Mouse (Mus musculus) cerebellum, postnatal 10 days (tissue): ENCODE results near the gene Fkbp1b.
"Not testable (repeated sequence)": the region's sequence is repeated elsewhere in the genome, so short reads cannot be mapped to it uniquely, and the experiment has no call there.

Experiments used
- DNase-seq, 2 experiments: peaks; one replicate each; pipeline ENCODE4 v3.0.0; 2021; ENCODE audit warnings: mixed read lengths in 2 of 2

The Fkbp1b gene

DNA sequence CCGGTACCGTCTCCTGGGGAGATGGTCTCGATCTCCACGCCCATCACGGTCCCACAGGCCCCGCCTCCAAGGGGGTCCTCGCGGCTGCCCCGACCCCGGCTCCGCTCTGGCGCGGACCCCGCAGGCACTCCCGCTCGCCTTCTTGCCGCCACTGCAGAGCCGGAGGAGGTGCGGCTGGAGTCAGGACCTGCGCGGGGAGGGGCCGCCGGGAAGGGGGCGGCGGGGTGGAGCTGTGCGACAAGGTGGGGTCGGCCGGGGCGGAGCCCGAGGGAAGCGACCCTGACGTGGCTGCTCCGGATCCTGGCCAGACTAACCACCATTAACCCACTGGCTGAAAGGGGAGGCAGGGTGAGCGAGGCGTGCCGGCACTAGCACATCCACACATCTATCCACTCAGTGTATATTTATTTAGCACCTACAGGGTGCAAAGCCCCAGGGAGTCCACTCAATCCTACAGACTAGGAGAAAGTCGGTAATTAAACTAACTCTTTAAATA is at the start of gene Fkbp1b:
Fkbp1b (minus strand) TSS at position 200 of the 496 bp plus-strand sequence.
- peak; percentile 82 to 89 for DNase-seq

DNA sequence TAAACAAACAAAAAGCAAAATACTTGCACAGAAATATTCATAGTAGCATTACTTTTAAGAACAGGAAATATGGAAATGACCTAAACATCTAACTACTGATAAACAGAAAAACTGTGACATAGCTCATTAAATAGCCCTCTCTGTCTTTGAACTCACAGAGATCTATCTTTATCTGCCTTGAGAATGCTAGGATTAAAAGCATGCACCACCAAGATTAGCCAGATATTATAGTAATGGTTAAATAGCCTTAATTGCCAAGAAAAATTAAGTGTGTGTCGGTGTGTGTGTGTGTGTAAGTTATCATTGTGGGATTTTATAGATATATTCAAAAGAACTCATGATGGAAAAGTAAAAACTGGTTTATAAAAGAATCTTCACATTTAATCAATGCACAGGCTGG is 48.5 kb upstream of the Fkbp1b start:
- no peak for DNase-seq

DNA sequence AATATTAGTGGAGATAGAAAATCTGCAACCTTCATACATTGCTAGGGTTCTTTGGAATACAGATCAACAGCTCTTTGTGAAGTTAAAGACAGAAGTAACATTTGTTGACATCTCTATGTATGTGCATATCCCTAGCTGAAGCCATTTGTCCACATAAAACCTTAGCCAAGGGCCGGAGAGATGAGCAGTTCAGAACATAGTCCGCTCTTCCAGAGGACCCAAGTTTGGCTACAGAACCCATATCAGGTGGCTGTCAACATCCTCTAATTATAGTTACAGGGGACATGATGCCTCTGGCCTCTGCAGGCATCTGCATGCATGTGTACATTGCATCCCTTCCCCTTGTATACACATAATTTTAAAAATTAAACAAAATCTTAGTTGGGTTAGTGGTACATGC is 47.9 kb upstream of the Fkbp1b start:
- DNase-seq: no peak

DNA sequence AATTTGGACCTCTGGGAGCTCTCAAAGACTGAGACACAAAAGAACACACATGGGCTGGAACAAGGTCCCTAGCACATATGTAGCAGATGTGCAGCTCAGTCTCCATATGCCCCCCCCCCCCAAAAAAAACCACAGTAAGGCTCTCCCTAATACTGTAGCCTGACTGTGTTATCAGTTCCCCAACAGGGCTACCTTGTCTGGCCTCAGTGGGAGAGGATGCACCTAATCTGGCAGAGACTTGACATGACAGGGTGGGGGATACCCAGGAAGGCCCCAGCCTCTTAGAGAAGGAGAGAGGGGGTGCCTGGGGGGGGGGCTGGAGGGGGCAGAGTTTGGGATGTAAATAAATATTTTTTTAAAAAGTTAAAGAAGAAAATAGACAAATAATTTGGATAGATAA is 47.3 kb upstream of the Fkbp1b start:
- DNase-seq: no peak

DNA sequence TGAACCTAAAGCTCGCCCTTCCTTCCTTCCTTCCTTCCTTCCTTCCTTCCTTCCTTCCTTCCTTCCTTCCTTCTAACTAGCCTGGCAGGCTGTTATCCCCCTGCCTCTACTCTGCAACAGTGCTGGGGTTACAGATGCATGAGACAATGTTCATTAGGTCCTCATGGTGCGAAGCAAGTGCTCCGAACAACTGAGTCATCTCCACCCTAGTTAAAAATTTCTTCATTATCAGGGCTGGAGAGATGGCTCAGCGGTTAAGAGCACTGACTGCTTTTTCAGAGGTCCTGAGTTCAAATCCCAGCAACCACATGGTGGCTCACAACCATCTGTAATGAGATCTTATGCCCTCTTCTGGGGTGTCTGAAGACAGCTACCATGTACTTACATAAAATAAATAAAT is 45.2 kb upstream of the Fkbp1b start:
- not testable (repeated sequence) for DNase-seq

DNA sequence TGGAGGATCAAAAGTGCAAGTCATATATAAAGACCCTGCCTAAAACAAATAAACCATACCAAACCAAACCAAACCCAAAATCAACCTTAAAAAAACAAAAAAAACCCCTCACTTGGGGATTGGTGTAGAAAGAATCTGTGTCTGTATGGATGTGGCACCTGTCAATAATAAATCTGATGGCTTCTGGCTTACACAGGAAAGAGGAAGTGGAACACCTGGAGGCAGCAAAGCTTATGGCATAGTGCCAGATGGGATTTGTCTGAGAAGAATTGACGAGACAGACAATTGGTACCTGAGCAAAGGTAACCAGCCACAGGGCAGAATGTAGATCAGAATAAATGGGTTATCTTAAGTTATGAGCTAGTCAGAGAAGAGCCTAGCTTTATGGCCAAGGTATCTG is 43.7 kb upstream of the Fkbp1b start:
- no peak for DNase-seq

DNA sequence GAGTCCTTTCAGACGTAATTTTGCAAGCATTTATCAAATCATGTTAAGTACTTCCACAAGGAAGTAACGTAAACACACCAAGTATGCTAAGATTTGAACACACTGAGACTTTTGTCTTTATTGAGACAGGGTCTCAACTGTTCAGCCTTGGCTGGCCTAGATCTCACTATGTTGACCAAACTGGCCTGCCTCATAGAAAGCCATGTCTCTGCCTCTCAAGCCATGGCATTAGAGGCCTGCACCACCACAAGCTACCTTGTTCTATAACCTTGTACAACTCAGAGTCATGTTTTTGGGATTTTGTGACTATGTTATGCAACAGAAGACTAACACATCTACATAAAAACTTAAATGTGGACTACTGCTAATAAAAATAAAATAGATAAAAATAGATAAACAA is 40.7 kb upstream of the Fkbp1b start:
- no peak for DNase-seq

DNA sequence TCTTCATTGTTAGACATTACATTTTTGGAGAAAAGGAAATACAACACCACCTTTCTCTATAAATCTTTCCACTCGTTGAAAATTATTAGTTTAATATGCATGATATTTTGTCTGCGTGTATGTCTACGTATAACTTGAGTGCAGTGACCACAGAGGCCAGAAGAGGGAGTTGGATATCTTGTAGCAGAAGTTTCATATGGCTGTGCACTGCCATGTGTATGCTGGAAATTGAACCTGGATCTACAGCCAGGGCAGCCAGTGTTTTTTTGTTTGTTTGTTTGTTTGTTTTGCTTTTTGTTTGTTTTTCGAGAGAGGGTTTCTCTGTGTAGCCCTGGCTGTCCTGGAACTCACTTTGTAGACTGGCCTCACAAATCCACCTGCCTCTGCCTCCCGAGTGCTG is 37.7 kb upstream of the Fkbp1b start:
- no peak for DNase-seq

DNA sequence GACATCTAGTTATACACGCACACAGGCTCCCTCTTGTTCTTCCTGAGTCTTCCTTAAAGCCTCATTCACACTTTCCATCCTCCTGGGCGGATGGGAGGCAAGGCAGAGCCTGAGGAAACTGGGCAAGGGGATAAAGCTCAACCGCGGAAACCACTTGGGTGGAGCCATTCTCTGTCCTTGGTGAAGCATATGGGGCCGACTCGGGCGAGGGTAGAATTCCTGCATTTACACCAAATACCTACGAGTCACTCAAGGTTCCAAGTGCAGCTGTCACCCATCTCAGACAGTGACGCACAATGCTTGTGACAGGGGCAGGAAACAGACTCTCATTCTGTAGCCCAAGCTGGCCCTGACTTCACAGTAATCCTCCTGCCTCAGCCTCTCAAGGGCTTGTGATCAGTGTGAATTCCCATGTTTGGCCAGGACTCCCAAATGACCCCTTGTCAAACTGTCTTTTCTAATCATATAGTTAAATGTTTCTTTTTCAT is 36.9 kb upstream of the Fkbp1b start:
- no peak for DNase-seq

DNA sequence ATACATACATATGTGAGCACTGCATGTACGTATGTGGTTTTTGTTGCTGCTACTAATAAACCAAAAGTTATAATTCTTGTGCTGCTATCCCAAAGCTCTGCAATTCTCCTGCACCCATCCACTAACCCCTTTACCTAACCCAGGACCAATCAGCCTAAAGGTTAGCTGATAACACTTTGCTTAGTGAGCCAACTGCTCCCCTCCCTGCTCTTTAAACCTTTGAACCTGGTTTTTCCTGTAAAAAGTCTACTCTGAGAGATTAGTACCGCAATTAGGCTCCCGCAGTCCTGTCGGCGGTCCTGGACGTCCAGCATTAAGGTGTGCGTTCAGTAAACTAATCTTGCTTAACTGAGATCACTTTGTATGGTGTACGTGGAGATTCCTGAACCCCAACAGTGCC is 34.2 kb upstream of the Fkbp1b start:
- DNase-seq: no peak

DNA sequence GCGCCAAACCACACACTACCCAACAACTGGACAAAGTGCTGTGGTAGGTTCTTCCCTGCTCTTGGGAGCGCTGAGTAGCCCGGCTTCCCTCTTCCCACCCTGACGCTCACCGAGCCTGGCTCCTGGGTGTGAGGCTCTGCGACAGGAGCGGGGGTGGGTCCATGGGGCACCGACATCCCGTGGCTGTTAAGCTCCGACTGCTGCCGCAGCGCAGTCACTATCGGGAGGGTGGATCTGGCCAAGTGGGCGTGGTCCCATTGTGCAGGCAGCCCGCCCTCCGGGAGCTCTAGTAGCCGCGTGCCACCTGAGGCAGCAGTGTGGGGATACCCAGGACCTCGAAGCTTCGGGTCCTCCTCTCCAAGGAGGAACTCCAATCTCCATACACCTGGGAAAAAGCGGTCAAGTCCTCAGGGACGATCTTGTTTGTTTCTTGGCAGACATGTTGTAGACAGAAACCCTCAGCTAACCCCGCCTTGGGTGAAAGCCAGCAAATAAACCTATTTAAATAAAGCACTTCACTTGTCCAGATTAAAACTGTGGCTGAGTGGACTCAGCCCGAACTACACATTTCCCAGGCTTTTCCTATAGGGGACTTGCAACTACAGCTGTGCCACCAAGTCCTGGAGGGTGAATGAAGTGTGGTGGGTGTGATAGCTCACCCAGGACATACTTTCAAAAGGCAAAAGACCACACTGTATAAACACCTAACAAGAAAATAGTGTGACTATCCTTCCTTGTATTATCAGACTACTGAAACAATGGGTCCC is 33.0 kb upstream of the Fkbp1b start, which contains the start of gene Mfsd2b:
Mfsd2b (minus strand) TSS at position 199 of the 767 bp plus-strand sequence.
- peak; percentile 69 to 76 for DNase-seq

DNA sequence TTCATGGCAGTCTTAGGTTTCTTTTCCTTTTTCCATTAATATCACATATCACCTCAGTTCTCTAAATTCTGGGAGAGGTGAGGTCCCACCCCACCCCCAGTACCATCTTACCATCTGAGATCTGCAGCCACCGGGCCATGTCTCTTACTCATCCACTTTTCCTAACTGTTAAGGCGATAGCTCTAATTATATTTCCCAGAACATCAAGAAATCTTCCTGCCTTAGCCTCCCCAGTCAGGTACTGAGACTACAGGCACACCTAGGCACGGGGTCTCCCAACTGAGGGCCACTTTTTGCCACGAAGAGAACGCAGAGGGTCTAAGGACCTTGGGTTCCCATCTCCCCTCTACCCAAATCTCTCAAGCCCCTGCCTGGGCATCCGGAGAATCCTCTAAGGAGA is 32.1 kb upstream of the Fkbp1b start:
- DNase-seq: no peak

DNA sequence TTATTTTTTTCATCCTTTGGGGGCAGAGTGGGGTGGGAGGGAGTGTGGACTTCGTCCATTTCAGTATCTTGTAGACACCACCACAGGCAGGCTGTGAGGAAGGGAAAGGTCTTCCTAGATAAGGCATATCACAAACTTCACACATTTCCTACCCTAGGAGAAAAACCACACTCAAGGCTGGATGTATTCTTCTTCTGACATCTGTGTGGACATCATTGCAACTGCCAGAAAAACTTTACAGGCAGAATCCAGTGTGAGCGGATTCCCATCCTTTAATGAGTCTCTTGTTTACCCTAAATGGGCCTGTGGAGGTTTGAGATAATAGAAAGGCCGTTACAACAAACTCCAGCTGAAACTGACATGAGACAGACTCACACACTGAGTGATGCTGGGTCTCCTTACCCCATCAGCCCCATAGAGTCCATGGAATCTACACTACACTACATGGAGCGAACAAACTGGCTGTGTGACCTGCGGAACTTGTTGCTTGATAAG is 31.6 kb upstream of the Fkbp1b start:
- DNase-seq: no peak

DNA sequence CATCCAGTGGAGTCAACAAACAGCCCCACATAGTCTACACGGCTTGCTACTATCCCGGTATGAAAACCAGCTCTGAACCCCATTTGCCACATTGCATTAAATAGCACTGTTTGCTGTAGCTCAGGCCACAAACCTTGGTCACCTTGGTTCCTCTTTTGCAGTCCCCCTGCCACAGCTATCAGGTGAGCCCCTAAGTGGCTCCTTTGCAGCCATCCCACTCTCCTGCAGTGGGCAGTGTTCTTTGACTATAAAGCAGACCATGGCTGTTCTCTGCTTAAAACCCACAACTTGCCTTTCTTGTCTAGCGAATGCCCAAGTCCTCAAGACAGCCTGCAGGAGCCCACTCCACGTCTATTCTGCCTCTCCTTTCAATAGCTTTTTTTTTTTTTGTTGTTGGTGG is 30.9 kb upstream of the Fkbp1b start:
- no peak for DNase-seq

DNA sequence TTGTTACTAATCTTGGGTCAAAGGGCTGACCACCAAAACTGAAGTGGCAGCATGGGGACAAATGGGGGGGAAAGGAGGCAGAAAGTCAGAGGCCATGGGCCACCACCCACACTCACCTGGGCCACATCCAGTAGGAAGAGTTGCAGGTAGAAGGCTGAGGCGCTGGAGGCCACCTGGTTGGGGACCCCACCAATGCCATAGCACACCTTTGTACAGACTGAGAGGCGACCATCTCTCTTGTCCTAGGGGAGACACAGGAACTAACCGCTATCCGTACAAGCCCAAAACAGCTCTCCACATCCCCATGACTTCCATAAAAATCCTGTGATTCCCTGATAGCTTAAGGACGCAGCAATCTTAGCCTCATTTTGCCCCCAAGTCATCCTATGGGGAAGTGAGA is 29.9 kb upstream of the Fkbp1b start:
- no peak for DNase-seq

DNA sequence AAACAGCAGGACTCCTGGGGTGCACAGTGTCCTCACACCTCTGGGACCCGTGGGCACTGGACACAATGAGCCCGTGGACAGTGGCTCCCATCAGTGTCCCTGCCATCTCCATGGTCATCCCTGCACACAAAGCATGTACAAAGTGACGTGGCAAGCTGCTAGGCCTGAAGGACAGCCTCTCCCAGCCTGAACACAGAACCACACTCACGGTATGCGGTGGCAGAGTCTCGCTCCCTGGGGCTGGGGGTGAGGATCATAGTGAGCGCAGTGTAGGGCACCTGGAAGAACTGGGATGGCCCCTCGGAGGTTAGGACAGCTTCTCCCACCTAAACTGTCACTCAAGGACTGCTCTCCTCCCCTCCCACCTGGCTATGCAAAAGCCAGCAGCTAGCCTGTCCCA is 27.5 kb upstream of the Fkbp1b start:
- no peak for DNase-seq

DNA sequence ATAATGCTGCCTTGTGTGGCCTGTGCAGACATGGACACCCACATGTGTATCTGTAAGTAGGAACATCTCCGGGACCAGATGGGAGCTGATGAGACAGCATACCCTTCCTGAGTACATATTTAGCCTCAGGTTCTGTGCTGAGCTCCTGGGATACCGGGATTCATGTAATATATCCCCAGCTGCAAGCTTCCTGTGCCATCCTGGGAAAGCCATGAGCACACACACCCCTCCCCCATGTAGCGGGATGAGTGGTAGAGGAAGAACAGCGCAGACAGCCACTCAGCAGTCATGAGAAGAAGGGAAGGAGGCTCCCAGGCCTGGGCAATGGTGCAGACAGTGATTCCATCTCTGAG is 22.9 kb upstream of the Fkbp1b start:
- DNase-seq: no peak

DNA sequence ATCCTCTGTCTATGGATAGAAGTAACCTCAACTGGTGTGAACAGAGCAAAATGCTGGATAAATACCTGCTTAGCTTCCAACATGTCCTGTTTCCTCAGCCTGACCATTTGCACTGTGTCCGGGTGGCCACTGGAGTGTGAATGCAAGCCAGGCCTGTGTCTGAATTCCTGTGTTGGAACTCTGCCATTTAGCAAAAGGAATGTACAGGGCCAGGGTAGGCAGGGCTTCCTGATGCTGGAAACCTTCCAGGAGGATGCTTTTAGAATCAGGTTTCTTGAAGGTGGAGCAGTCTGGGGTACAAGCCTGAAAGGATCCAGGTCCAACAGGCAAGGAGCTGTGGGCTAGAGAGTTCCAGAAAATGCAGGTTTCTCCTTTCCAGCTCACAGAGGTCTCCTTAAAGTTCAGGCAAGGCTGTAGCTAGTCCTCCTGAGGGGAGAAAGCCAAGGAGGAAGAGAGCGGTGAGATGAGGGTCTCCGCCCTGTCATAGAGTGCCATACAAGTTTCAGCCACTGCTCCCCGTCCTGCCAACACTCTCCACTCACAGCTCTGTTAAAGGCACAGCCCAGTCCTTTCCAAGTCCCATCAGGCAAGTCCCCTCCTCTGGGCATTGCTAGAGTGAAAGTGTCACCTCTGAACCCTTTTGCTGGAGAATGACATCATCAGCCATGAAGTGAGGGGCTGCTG is 22.4 kb upstream of the Fkbp1b start:
- DNase-seq: peak; percentile 65 to 75

DNA sequence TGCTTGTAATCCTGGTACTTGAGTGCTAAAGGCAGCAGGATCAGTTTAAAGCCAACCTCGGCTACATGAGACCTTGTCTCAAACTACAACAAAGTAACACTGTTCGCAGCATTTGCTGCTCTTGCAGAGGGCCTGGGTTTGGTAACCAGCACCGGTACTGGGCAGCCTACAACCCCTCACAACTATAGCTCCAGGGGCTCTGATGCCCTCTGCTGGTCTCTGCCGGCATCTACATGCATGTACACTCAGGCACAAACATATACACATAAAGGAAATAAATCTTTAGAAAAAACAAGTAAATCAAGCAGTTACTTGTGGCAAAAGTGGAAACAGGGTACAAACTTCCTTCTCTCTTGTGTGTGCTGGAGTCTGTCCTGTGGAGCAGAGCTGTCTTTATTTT is 21.3 kb upstream of the Fkbp1b start:
- DNase-seq: no peak

DNA sequence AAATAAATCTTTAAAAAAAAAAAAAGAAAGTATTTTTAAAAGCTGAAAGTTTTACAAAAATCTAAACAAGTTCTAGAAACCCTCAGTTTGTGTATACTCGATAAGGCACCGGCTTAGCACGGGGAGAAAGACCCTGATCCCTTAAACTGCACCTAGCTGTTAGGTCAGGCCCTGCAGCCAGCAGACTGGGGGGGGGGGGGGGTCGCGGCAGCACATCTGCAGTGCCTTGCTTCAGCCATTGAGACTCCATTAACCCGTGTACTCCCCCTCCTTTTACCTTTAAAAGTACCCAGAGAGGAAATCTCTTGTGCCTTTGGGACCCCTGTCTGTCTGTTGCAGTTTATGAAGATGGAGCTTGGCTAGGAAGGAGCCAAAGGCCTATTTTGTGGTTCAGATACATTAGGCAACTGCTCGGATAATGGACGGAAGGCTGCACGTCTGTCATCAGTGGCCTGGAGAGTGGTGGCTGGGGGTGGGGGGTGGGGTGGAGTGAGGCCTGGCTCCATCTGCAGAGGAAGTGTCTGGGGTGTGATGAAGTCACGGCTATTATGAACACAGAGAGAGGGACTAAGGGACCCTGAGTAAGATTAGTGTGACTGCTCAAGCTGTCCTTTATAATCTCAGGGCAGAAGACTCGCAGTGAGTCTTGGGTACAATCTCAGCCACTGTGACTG is 18.0 kb upstream of the Fkbp1b start:
- no peak for DNase-seq

DNA sequence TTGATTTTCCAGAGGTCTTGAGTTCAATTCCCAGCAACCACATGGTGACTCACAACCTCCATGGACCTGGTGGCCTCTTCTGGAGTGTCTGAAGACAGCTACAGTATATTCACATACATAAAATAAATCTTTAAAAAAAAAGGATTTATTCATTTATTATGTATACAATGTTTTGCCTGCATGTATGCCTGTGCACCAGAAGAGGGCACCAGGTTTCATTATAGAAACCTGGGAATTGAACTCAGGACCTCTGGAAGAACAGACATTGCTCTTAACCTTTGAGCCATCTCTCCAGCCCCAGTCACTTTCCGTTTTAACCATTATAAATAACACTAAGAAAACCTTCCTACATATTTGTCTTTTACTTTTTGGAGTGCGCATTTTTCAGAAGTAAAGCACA is 15.4 kb upstream of the Fkbp1b start:
- no peak for DNase-seq

DNA sequence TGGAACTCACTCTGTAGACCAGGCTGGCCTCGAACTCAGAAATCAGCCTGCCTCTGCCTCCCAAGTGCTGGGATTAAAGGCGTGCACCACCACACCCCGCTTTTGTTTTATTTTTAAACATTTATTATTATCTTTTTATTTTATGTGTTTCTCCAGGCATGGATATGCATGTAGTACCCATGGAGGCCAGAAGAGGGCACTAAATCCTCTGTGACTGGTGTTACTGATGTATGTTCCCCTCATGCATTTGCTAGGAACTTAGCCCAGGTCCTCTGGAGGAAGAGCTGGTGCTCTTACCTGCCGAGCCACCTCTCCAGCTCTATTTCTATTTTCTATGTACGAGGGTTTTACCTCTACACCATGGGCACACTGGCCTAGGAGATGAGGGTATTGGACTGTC is 14.8 kb upstream of the Fkbp1b start:
- DNase-seq: peak in 1 of 2 experiments; percentile 29

DNA sequence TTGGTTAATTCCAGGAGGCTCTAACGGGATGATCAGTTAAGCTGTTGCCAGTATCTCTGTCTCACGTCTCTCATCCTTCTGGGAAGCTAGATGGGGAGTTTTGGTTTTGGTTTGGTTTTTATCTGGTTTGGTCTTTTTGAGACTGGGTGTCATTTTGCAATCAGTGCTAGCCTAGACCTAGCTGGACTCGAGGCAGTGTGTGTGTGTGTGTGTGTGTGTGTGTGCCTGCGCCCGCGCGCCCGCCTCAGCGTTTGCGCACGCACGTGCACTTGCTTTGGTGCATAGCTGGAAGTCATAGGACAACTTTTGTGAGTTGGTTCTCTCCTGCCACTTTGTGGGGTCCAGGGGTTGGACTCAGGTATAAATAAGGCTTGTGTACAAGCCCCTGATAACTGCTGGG is 2.4 kb upstream of the Fkbp1b start:
- peak; percentile 44 to 54 for DNase-seq
